Mouse (Mus musculus): ENCODE results near the gene Gm28035.

Gm28035 gene

DNA sequence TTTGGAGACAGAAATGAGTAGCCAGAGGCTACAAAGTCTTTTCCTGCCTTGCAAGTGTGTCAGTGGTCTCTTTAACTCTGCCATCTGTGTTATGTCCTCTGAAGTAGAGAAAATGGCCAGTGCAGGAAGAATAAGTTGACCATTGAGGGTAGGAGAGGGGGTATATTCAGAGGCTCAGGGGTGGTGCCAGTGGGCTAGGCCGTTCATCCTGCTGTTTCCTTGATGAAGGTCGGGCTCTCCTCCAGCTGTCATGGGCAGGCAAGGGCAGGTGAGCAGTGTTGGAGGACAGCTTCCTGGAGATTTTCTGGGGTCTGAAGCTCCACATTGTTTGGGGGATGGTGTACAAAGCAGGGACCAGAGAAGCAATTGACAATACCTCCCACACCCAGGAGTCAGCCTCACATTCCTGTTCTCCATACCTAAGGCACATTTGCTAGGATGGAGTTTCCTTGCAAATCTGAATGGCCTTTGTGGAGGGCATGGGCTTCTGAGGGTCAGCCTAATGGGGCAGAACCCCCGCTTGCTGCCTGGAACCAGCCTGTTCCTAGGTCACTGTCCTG is 1.4 kb upstream of the Gm28035 start:
- no peak for DNase-seq (ENCODE audit: low spot score)

DNA sequence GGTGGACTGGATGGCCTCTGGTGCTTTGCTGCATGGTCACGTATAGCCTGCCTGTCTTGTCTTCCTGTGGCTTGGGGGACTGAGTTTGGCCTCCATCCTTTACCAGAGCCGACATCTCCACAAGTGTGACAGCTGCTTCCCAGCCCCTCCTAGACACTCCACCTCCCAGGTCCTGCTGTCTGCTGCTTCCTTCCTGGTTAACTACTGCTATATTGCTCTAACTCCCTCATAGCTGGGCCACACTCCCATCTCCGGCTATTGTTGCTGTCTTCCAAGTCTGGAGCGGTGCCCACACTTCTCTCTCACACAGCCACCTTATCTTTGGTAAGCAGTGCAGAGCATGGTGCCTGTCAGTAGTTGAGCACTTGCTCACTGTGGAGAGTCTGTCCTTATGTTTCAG is 590 bp upstream of the Gm28035 start:
- no peak for DNase-seq (ENCODE audit: low spot score)

DNA sequence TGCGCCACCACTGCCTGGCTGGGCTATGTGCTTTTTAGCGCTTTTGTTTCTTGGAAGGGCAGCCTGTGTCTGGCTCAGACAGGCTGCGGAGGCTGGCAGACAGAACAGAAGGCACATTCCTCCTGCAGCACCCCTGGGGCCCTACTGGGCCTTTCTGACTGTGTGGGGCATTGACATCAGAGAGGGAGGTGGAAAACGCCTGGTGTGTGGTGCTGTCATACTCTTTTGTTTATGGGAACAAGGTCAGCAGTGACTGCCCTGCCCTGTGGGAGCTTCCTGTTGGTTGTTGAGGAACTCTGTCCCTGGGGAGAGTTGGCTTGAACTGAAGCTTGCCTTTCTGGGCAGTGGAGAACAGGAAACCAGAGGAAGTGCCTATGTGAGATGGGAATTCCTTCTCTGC is 2.1 kb downstream of the Gm28035 start:
- no peak for DNase-seq (ENCODE audit: low spot score)

DNA sequence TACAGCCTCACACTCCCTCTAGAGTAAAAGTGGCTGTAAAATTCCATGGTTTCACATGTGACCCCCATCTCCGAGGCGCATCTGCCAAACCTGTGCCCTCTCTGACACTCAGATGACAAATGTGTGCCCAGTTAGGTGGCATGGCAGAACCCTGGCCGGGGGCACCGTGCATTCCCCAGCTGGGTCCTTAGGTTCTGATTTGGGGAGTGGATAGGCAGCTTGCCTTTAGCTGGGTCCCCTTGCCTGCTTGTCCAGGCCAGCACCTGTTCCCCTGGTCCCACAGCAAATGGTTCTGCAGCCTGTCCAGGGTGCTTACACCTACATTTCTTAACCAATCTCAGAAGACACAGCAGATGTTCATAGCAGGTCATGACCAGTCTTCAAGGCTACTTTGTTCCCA is 3.0 kb downstream of the Gm28035 start:
- no peak for DNase-seq (ENCODE audit: low spot score)

- no peak for DNase-seq (ENCODE audit: low spot score)
These were observed 4.3 kb downstream of the Gm28035 start for GRCm38 (mm10) chr2:30244595-30245178.

- no peak for DNase-seq (ENCODE audit: low spot score)
These were observed 6.7 kb downstream of the Gm28035 start for GRCm38 (mm10) chr2:30247036-30247435.

DNA sequence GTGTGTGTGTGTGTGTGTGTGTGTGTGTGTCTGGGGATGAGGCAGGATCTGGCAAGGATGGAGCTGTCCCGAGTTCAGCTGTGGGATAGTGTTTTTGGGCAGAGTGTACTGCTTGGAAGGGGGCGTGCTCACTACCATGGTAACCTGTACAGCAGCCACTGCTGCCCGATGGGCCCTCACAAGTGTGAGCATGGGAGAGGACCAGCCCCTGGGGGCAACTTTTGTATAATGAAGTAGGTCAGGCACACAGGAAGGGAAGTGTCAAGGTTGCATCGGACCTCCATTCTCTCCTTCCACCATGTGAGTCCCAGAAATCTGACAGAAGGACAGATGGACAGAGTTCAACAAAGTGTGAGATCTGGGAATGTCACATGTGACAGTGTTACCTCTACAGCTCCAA is 7.3 kb downstream of the Gm28035 start:
- no peak for DNase-seq (ENCODE audit: low spot score)

GRCm38 (mm10) chr2:30249182-30249581 is 8.8 kb downstream of the Gm28035 start:
- DNase-seq (ENCODE audit: low spot score), result no peak

DNA sequence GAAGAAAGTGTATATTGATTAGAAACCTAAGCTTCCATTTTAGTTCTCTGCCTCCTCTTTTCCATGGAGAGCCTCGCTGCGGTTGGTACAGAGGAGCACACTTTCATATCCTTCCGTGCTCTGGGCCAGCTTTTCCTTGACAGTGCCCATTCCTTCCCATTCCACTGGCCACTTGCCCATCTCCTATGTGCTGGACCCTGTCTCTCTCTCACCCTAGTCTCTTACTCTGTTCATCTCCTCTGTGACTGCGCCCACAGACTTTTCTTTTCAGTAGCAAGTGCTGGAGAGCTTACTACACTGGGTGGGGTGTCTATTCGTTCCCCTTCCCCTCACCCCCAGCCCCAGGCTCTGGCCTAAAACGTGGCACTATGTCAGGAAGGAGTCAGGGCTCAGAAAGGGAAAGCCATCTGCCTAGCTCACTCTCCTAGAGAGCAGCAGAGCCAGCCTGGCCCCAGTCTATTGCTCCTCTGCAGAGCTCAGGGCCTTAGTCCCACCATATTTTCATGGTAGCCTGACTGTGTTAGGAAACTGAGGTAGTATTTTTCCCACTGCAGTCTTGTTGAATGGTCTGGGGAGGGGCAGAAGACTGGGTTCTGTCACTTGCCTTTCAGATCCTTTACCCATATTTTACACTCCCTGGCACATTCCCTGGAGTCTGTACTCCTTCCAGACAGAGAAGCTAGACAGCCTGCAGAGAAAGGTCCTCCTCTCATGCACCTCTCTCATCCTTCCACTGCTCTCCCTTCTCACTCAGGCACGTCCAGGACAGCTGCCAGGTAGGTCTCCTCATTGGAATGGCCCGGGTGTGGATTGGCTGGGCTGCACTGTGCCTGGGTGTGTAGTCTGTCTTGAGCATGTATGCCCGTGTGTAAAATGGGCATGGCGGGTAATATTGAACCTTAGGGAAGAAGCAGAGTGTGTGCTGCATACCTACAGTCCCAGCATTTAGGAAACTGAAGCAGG is 10.1 kb downstream of the Gm28035 start:
- no peak for DNase-seq (ENCODE audit: low spot score)

GRCm38 (mm10) chr2:30251417-30252104 is 11.2 kb downstream of the Gm28035 start:
- DNase-seq (ENCODE audit: low spot score), result no peak

GRCm38 (mm10) chr2:30252521-30252920 is 12.2 kb downstream of the Gm28035 start:
- DNase-seq (ENCODE audit: low spot score), result no peak

DNA sequence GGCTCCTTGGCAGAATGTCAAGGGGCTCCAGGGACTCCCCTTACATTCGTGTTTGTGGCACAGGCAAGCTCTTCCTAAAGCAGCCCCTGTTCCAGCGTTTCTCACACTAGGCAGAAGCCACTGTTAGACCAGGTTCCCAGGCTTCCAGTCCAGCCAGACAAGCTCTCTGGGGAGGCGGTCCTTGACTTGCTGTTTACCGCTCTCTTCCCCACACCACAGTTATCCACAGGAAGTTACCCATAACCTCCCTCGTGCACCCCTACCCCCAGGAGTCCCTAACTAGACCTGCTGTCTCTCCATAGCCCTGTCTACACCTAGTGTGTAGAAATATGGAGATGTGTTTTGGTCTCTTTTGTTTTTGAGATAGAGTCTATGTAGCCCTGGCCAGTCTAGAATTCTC is 13.4 kb downstream of the Gm28035 start:
- DNase-seq (ENCODE audit: low spot score), result no peak

- DNase-seq (ENCODE audit: low spot score), result no peak
These were observed 15.4 kb downstream of the Gm28035 start for GRCm38 (mm10) chr2:30255631-30256395.

GRCm38 (mm10) chr2:30256616-30257350 is 16.4 kb downstream of the Gm28035 start:
- no peak for DNase-seq (ENCODE audit: low spot score)

DNA sequence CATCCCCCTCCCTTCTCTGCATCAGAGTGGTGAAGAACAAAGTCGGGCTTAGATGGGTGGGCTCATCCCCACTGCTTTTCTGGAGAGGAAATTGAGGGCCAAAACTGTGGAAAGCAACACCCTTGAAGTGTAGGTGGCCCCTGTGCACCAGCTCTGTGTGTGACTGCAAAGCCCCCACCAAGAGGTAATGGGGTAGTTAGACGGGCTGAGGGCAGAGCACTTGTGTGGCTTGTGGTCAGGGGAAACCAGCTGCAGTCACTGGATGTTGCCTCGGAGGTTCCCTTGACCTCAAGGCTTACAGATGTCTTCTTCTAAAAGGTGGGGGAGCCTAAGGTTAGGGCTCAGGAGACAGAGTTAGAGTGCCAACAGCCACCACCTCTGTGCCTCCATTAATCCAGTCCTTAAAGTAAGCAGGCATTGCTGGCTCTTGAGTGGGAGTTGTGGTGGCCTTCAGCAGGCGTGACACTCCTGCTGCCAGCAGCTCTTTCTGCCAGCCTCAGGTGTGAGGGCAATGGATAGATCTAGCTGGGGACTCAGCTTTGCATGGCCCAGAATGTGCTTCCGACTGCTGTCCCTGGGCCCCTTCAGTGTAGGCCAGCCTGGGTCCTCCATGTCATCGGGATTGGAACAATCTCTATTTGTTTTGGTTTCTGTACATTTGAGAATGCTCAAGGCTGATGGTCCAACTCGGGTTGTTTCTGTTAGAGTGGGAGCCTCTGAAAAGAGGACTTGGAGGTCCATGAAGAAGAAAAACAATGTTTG is 17.5 kb downstream of the Gm28035 start:
- no peak for DNase-seq (ENCODE audit: low spot score)

- DNase-seq (ENCODE audit: low spot score), result no peak
These were observed 18.2 kb downstream of the Gm28035 start for GRCm38 (mm10) chr2:30258600-30258999.

GRCm38 (mm10) chr2:30259131-30260064 is 19.0 kb downstream of the Gm28035 start:
- no peak for DNase-seq (ENCODE audit: low spot score)

- no peak for DNase-seq (ENCODE audit: low spot score)
These were observed 20.8 kb downstream of the Gm28035 start for GRCm38 (mm10) chr2:30261064-30261736.

Measured in urinary bladder, postnatal 25 days (tissue).